Mouse (Mus musculus) embryo, embryonic 11 days (tissue): ENCODE data around the gene Gm29049.
"Not testable (repeated sequence)": the region's sequence is repeated elsewhere in the genome, so short reads cannot be mapped to it uniquely, and the experiment has no call there.

Experiments used
- DNase-seq: peaks from one replicate; pipeline ENCODE4 v3.0.0-alpha.2; 2015

Gene Gm29049

GRCm38 (mm10) chrY:7997068-7997467 is at the start of gene Gm29049:
Gm29049 (minus strand) TSS chrY:7997168.
- DNase-seq, result not testable (repeated sequence)
